8 mouse cellular contexts compared by ENCODE assay signal in the genomic region with DNA sequence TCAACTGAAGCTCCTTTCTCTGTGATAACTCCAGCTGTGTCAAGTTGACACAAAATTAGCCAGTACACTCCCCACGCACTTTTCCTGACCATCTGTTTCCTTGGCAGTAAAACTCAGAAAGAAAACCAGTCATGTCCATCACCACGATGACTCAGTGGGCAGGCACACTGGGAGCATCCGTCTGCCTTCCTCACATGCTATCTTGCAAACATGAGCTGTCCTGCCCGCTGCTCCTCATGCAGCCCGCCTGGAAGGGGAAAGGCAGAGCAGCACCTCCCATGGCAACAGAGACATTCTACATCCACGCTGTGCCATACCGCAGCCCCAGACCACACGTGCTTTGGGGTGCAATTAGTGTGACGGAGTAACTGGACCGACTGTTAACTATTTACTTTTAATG. TPM values are rescaled to one million over a fixed set of nuclear protein-coding genes. Genes with fewer than 3 reads are reported as not detected.
DNase-seq lines count a peak whose midpoint lies in the region; ATAC-seq and TF ChIP-seq lines count a peak whose summit lies in the region.

No protein-coding gene starts in this region.

- ATAC-seq in forebrain, postnatal 0 days: peak; percentile 29; the same call in 1 of the 2 replicates
- ATAC-seq in forebrain, embryonic 13.5 days: no peak

- H3K9me3 ChIP-seq in forebrain, postnatal 0 days (ENCODE audit: low read length): no peaks in the 10 kb centered on the region
- H3K9me3 ChIP-seq in forebrain, embryonic 13.5 days (replicated peaks): no peaks in the 10 kb centered on the region
- H3K9me3 ChIP-seq in MEL (replicated peaks; ENCODE audit: insufficient read depth, low read length): no peaks in the 10 kb centered on the region

- no peaks in the 10 kb centered on the region for H3K36me3 ChIP-seq in forebrain, postnatal 0 days (ENCODE audit: insufficient read depth)
- no peaks in the 10 kb centered on the region for H3K36me3 ChIP-seq in forebrain, embryonic 13.5 days (ENCODE audit: poor library complexity, severe bottlenecking)
- peaks cover 0 to 49% of the 10 kb centered on the region in 2 experiments; a peak in 2 of 4 replicates for H3K36me3 ChIP-seq in MEL (ENCODE audit: control insufficient read depth in 1 of 2, insufficient read depth in 2 of 2, low read length in 2 of 2)

- no peak overlapping the region for H3K9ac ChIP-seq in forebrain, postnatal 0 days
- no peak overlapping the region for H3K9ac ChIP-seq in forebrain, embryonic 13.5 days
- H3K9ac ChIP-seq in MEL (ENCODE audit: control insufficient read depth, low read depth, low read length, poor library complexity, severe bottlenecking): no peak overlapping the region

- intact Hi-C loops in left cerebral cortex, adult 2 months (cut with DNase I): loop anchor here (5.0 kb wide), 1 partner anchor 381 kb away; no protein-coding TSS in a partner anchor

- no peak overlapping the region for H3K4me2 ChIP-seq in forebrain, postnatal 0 days (ENCODE audit: low read depth)
- H3K4me2 ChIP-seq in forebrain, embryonic 13.5 days: no peak overlapping the region

- no peaks in the 10 kb centered on the region for H3K27me3 ChIP-seq in forebrain, postnatal 0 days (ENCODE audit: insufficient read depth, low read length)
- H3K27me3 ChIP-seq in forebrain, embryonic 13.5 days: no peaks in the 10 kb centered on the region
- no peaks in the 10 kb centered on the region for H3K27me3 ChIP-seq in MEL (ENCODE audit: control insufficient read depth in 1 of 2, insufficient read depth in 2 of 2, low read length in 2 of 2)

- DNase-seq in forebrain, postnatal 0 days: no peak
- peak; percentile 51 for DNase-seq in MEL (ENCODE audit: low read depth, low spot score)
- DNase-seq in frontal cortex, postnatal 14 days (ENCODE audit: low spot score in 2 of 2): peak; percentile 43 to 63
- peak; percentile 67 to 78 for DNase-seq in left cerebral cortex, adult 2 months (ENCODE audit: extremely low spot score in 1 of 2, low spot score in 2 of 2)
- DNase-seq in lung, adult 2 months: no peak
- no peak for DNase-seq in testis, postnatal 10 days (ENCODE audit: low spot score)
- no peak for DNase-seq in adrenal gland, adult 18-20 months (ENCODE audit: low spot score in 2 of 2)

- 35% methylated on average over 10 of the region's 10 CpGs for WGBS in forebrain, postnatal 0 days
- 53% methylated on average over 10 of the region's 10 CpGs for WGBS in forebrain, embryonic 13.5 days
- WGBS in lung, adult 2 months: 58% methylated on average over 10 of the region's 10 CpGs

- no peak overlapping the region for H3K27ac ChIP-seq in forebrain, postnatal 0 days (ENCODE audit: low read depth, low read length)
- no peak overlapping the region for H3K27ac ChIP-seq in forebrain, embryonic 13.5 days
- H3K27ac ChIP-seq in MEL (ENCODE audit: control insufficient read depth, low read depth, low read length): peak overlapping the region; percentile 100; the same call in 1 of the 2 replicates
- peak overlapping the region; percentile 63 for H3K27ac ChIP-seq in left cerebral cortex, adult 2 months

- H3K4me3 ChIP-seq in forebrain, postnatal 0 days (ENCODE audit: low read depth, low read length): no peak overlapping the region
- H3K4me3 ChIP-seq in forebrain, embryonic 13.5 days: no peak overlapping the region
- no peak overlapping the region for H3K4me3 ChIP-seq in MEL (ENCODE audit: control insufficient read depth in 1 of 2, insufficient read depth in 1 of 2, low read depth in 2 of 2, low read length in 2 of 2)
- H3K4me3 ChIP-seq in left cerebral cortex, adult 2 months: no peak overlapping the region
- H3K4me3 ChIP-seq in lung, adult 2 months (replicated peaks; ENCODE audit: extremely low read depth, low read depth, low read length): no peak overlapping the region

- no peak for TF ChIP-seq CTCF in forebrain, postnatal 0 days (IDR thresholded peaks at IDR 0.05; ENCODE audit: low read depth)
- no peak for TF ChIP-seq CTCF in MEL (IDR thresholded peaks at IDR 0.05 in 2 of 3, conservative IDR thresholded peaks at IDR 0.05 in 1 of 3; ENCODE audit: control insufficient read depth in 1 of 3, insufficient read depth in 1 of 3, low read depth in 2 of 3, low read length in 3 of 3, poor library complexity in 1 of 3, severe bottlenecking in 1 of 3)
- TF ChIP-seq CTCF in left cerebral cortex, adult 2 months (IDR thresholded peaks at IDR 0.05): no peak
- no peak for TF ChIP-seq CTCF in lung, adult 2 months (IDR thresholded peaks at IDR 0.05; ENCODE audit: insufficient read depth, low read length)

- H3K79me2 ChIP-seq in MEL (ENCODE audit: control insufficient read depth, insufficient read depth, low read length, poor library complexity): peaks cover 7% of the 10 kb centered on the region

- TF ChIP-seq EP300 in MEL (IDR thresholded peaks at IDR 0.05; ENCODE audit: low read depth in 1 of 2, low read length in 2 of 2): no peak

- H3K4me1 ChIP-seq in forebrain, postnatal 0 days (ENCODE audit: insufficient read depth): no peaks in the 10 kb centered on the region
- H3K4me1 ChIP-seq in forebrain, embryonic 13.5 days: no peaks in the 10 kb centered on the region
- H3K4me1 ChIP-seq in MEL (ENCODE audit: control insufficient read depth in 1 of 2, insufficient read depth in 2 of 2, low read length in 2 of 2): peaks cover 32 to 62% of the 10 kb centered on the region in 2 experiments
- no peaks in the 10 kb centered on the region; the same call in 1 of the 2 replicates for H3K4me1 ChIP-seq in lung, adult 2 months (ENCODE audit: control insufficient read depth, insufficient read depth, low read length)

- 0 out of 4 replicates have a peak, but pooled peaks of 1 of the 2 experiments have one; percentile 21 for TF ChIP-seq POLR2A in MEL (IDR thresholded peaks at IDR 0.05; ENCODE audit: control insufficient read depth in 1 of 2, insufficient read depth in 1 of 2, low read depth in 1 of 2, low read length in 2 of 2, poor library complexity in 1 of 2)
- TF ChIP-seq POLR2A in lung, adult 2 months (IDR thresholded peaks at IDR 0.05; ENCODE audit: borderline replicate concordance, extremely low read depth, low read depth, low read length): no peak

- no peak for TF ChIP-seq RAD21 in MEL (IDR thresholded peaks at IDR 0.05; ENCODE audit: low read depth, low read length)

TF ChIP-seq in MEL, 35 proteins besides CTCF, POLR2A, EP300 and RAD21:
- TF ChIP-seq ELF1 (IDR thresholded peaks at IDR 0.05; ENCODE audit: low read depth, low read length) (no peak), TBP (IDR thresholded peaks at IDR 0.05; ENCODE audit: low read depth, low read length) (no peak), SIN3A (IDR thresholded peaks at IDR 0.05; ENCODE audit: low read length) (0 out of 2 replicates have a peak, but pooled peaks have one; percentile 25)

RNA-seq across cellular contexts. Expression of gene Popdc2, which starts 6.3 kb away (rescaled TPM):
- 0.14 and 0.38 TPM in 2 replicates for total RNA-seq in forebrain, postnatal 0 days (2014; rRNA removed)
- 0.39 TPM in 2 replicates for polyA plus RNA-seq in forebrain, postnatal 0 days (2015; fragmentation: Nextera tagmentation; extraction: Ambion mirVana)
- polyA plus RNA-seq in forebrain, embryonic 13.5 days (2015; fragmentation: Nextera tagmentation; extraction: Ambion mirVana): 0.23 and 0.29 TPM in 2 replicates
- total RNA-seq in MEL (2012; rRNA removed): 15.2 and 17.5 TPM in 2 replicates
- 10 to 100 TPM in 1 of 2 experiments, not detected in 1; 45.4 TPM for polyA plus RNA-seq in MEL (2012; ENCODE audit: insufficient read depth in 1 of 2, insufficient read length in 2 of 2, low read depth in 1 of 2, low replicate concordance in 2 of 2, missing spikeins in 1 of 2)
- 1 to 10 TPM in 1 of 2 experiments, under 1 TPM in 1; 0.51 to 1.5 TPM for total RNA-seq in left cerebral cortex, adult 2 months (2021)
- 20.4 and 30.9 TPM in 2 replicates for polyA plus RNA-seq in lung, adult 2 months (2012; rRNA removed)
- 1 to 10 TPM in 1 of 2 experiments, under 1 TPM in 1; 0.80 to 4.6 TPM for total RNA-seq in adrenal gland, adult 18-20 months (2021)

RNA-seq across cellular contexts. Expression of gene Gm21987, which starts 21.5 kb away (rescaled TPM):
- not detected in 2 replicates for total RNA-seq in forebrain, postnatal 0 days (2014; rRNA removed)
- polyA plus RNA-seq in forebrain, postnatal 0 days (2015; fragmentation: Nextera tagmentation; extraction: Ambion mirVana): not detected in 2 replicates
- polyA plus RNA-seq in forebrain, embryonic 13.5 days (2015; fragmentation: Nextera tagmentation; extraction: Ambion mirVana): not detected in 2 replicates
- not detected in 2 replicates for total RNA-seq in MEL (2012; rRNA removed)
- polyA plus RNA-seq in MEL (2012; ENCODE audit: insufficient read depth in 1 of 2, insufficient read length in 2 of 2, low read depth in 1 of 2, low replicate concordance in 2 of 2, missing spikeins in 1 of 2): not detected
- total RNA-seq in left cerebral cortex, adult 2 months (2021): not detected
- polyA plus RNA-seq in lung, adult 2 months (2012; rRNA removed): not detected in 2 replicates
- not detected for total RNA-seq in adrenal gland, adult 18-20 months (2021)

RNA-seq across cellular contexts. Expression of gene Cox17, which starts 21.5 kb away (rescaled TPM):
- total RNA-seq in forebrain, postnatal 0 days (2014; rRNA removed): 12.9 and 51.7 TPM in 2 replicates
- 80.3 and 102 TPM in 2 replicates for polyA plus RNA-seq in forebrain, postnatal 0 days (2015; fragmentation: Nextera tagmentation; extraction: Ambion mirVana)
- polyA plus RNA-seq in forebrain, embryonic 13.5 days (2015; fragmentation: Nextera tagmentation; extraction: Ambion mirVana): 129 and 147 TPM in 2 replicates
- total RNA-seq in MEL (2012; rRNA removed): 293 and 295 TPM in 2 replicates
- 100 to 1,000 TPM in 1 of 2 experiments, not detected in 1; 269 TPM for polyA plus RNA-seq in MEL (2012; ENCODE audit: insufficient read depth in 1 of 2, insufficient read length in 2 of 2, low read depth in 1 of 2, low replicate concordance in 2 of 2, missing spikeins in 1 of 2)
- total RNA-seq in left cerebral cortex, adult 2 months (2021): 100 to 1,000 TPM; 131 to 133 TPM
- polyA plus RNA-seq in lung, adult 2 months (2012; rRNA removed): 63.2 and 64.6 TPM in 2 replicates
- 100 to 1,000 TPM; 342 to 359 TPM for total RNA-seq in adrenal gland, adult 18-20 months (2021)

RNA-seq across cellular contexts. Expression of gene Maats1, which starts 26.4 kb away (rescaled TPM):
- total RNA-seq in forebrain, postnatal 0 days (2014; rRNA removed): 1.2 and 2.6 TPM in 2 replicates
- polyA plus RNA-seq in forebrain, postnatal 0 days (2015; fragmentation: Nextera tagmentation; extraction: Ambion mirVana): 0.91 and 1.5 TPM in 2 replicates
- 0.61 and 1.4 TPM in 2 replicates for polyA plus RNA-seq in forebrain, embryonic 13.5 days (2015; fragmentation: Nextera tagmentation; extraction: Ambion mirVana)
- 0.10 TPM in 1 of 2 replicates, not detected in the other for total RNA-seq in MEL (2012; rRNA removed)
- polyA plus RNA-seq in MEL (2012; ENCODE audit: insufficient read depth in 1 of 2, insufficient read length in 2 of 2, low read depth in 1 of 2, low replicate concordance in 2 of 2, missing spikeins in 1 of 2): under 1 TPM in 1 of 2 experiments, not detected in 1; 0.03 TPM
- 1 to 10 TPM; 1.2 to 1.6 TPM for total RNA-seq in left cerebral cortex, adult 2 months (2021)
- 1.7 and 2.5 TPM in 2 replicates for polyA plus RNA-seq in lung, adult 2 months (2012; rRNA removed)
- total RNA-seq in adrenal gland, adult 18-20 months (2021): under 1 TPM; 0.22 to 0.30 TPM

Comparison
In these comparisons a context has a peak if more than half of its experiments do, and no peak if none do; other contexts are left out.
1. DNase-seq: peak in MEL (single experiment), frontal cortex, postnatal 14 days (2 of 2) and left cerebral cortex, adult 2 months (2 of 2); none in forebrain, postnatal 0 days (single experiment), lung, adult 2 months (single experiment), testis, postnatal 10 days (single experiment) and adrenal gland, adult 18-20 months (0 of 2).
2. H3K27ac ChIP-seq: peak in MEL (single experiment) and left cerebral cortex, adult 2 months (single experiment); none in forebrain, postnatal 0 days (single experiment) and forebrain, embryonic 13.5 days (single experiment).